Mouse (Mus musculus): ENCODE results near the gene Vmn1r220.
"Not testable (repeated sequence)": the region's sequence is repeated elsewhere in the genome, so short reads cannot be mapped to it uniquely, and the experiment has no call there.

Vmn1r220 gene

DNA sequence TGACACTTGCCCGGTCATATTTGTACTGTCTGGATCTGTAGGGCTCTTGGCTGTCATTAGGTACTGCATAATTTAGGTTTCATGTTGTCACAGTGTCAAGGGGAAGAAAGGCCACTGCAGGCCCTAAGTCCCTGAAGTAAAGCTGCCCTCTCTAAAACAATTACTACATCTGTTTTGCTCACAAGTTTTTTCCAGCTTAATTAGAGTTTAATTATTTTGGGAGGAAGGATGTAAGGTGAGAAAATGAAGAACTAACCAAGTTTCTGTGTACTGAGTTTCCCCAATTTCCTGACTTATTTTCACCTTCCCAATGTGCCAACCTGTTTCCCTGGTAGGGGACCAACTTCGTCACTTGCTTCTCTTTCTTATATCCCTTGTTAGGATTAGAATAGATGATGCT lies at the start of gene Vmn1r220:
Gene Vmn1r220, minus strand, starts transcription at position 101 of the 400 bp plus-strand sequence.
- no peak for DNase-seq

DNA sequence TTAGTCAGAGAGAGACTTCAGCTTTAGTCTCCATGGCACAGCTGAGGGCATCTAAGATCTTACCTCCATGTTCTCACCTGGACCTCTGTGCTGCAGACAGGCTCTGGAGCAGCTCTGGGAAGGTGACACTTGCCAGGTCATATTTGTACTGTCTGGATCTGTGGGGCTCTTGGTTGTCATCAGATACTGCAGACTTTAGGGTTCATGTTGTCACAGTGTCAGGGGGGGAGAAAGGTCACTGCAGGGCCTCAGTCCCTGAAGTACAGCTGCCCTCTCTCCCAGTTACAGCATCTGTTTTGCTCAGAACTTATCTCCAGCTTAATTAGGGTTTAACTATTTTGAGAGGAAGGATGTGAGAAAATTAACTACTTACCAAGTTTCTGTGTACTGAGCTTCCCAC lies 48.1 kb upstream of the Vmn1r220 start, which contains the start of gene Vmn1r222:
Gene Vmn1r222, minus strand, starts transcription at position 101 of the 400 bp plus-strand sequence.
- DNase-seq: not testable (repeated sequence)

DNA sequence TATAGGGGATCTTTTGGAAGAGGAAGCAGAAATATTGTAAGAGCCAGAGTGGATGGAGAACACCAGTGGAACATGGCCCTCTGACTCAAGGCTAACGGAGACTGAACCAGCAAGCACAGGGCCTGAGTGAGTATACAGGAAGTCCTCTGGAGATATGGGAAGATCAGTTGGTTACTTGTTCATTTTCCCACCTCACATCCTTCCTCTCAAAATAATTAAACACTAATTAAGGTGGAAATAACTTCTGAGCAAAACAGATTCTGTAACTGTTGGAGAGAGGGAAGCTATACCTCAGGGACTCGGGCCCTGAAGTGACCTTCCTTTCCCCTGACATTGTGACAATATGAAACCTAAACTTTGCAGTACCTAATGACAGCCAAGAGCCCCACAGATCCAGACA lies 26.1 kb upstream of the Vmn1r220 start, which contains the start of gene Vmn1r221:
Gene Vmn1r221, plus strand, starts transcription at position 301 of the 400 bp plus-strand sequence.
- not testable (repeated sequence) for DNase-seq

DNA sequence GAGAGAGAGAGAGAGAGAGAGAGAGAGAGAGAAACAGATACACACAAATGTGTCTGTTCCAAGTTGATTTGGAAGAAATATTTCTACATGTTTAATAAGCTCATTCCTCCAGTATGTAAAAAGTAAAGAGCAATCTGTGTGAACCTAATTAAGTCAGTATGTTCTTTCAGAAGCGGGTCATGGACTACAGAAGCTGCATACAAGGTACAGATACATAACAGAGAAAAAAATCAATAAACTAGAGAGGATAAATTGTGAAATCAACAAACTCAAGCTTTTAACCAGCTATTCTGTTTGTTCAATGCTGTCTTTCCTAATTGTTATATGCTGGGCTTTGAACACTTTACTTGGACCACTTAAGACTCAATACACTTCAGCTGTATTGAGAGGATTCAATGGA lies 16.1 kb upstream of the Vmn1r220 start:
- DNase-seq: not testable (repeated sequence)

DNA sequence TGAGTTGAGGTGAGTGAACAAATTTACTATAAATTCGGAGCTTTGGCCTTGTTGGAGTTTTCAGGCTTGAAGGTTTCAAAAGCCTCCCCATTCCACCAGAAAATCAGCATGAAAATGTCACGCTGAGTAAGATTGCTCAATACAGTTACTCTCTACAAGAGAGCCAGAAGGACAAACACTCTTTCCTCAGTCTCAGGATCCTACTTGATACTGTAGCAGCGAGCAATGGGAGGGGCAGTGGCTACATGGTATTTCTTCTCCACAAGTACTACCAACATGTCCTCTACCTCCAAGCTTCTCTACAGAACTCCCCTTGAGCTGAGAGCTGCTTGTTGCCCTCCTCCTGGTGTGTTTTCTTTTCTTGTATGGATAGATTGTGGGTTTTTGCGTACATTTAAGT lies 21.3 kb downstream of the Vmn1r220 start:
- DNase-seq: not testable (repeated sequence)

DNA sequence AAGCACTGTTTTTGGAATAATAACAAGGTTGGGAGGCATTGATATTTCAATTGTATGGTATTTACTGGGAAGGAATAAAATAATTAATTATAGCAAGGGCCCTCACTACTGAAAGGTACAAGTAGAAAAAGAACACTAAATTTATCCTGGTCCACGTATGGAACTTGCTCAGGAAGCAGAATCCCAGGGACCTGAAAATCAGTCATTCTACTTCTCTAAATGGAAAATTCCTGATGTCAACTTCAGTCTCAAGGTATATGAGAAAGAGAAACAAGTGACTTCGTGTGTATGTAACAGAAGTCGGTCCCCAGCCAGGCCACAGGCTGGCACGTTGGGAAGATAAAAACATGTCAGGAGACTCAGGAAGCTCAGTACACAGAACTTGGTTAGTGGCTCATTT lies 28.8 kb downstream of the Vmn1r220 start, which contains the start of gene Vmn1r219:
Gene Vmn1r219, plus strand, starts transcription at position 301 of the 400 bp plus-strand sequence.
- no peak for DNase-seq

DNA sequence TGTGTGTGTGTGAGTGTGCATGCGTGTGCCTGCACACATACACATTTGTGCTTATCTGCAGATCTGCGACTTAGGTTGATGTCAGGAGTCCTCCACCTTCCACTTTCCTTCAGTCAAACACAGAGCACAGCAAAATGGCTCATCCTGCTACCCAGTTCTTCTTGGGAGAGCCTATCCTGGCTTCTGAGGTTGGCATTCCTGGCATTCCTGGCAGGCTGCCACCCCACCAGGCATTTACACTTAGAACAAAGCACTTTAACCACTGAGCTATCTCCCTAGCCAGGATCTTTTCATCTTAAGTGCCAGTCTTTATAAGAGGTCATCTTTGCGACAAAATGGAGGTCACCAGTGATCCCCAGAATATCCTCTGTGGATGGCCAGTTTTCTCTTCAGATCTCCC lies 29.9 kb downstream of the Vmn1r220 start:
- no peak for DNase-seq

DNA sequence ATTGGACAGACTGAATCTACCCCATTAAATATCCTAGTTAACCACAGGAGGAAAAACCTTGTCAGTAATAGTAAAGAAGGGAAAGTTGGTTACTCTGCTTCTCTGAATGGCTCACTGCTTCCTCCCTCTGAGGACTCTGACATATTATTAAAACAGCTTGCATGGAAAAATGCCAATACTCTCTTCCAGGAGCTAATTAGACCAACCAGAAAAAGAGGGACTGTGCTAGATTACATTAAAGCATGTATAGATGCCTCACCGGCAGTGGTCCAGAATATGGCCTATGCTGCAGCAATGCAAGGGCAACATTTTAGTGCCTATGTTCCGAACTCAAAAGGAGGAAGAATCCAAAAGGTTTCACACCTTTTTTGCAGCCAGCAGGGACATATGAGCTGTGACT lies 48.9 kb downstream of the Vmn1r220 start:
- no peak for DNase-seq

DNA sequence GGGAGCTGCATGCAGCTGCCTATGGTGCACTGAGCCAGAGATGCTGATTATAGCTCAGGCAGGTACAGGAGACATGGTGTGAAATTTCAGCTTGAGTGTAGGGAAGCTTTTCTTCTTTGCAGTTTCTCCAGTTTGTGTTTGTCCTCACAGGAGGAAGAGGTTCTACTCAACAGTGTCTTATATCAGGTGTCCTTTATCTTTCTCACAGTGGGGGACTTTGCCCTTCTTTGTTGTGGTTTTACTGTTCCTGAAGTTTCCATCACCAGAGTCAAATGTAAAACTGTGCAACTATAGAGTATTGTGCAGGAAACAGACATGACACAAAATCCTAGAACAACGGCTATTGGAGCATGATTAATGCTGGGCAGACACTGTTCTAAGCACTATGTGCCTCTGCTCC lies 54.3 kb downstream of the Vmn1r220 start:
- no peak for DNase-seq

DNA sequence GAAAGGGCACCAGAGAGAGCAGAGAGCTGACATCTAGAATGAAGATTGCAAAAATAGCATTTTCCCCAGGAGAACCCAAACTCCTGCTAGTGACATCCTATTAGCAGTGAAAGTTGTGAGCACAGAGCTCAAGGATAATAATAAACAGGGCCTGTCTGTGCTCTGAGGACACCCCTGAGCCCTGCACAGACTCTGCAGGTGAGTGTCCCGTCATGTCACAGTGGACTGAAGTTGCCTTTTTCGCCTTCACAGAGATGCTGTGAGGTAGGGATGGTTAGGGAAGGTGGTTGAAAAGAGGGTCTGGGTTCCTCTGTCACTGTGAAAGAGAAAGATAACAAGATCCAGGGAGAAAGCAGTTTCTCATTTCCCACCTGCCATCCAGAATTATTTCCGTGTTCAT lies 54.7 kb downstream of the Vmn1r220 start, which contains the start of gene Vmn1r218:
Gene Vmn1r218, plus strand, starts transcription at position 57 of the 400 bp plus-strand sequence.
- no peak for DNase-seq
